Mouse (Mus musculus) cerebellum, adult 9-11 months (tissue): Measurements from ENCODE around the gene Aebp1.

Experiments used
- DNase-seq: peaks from one replicate; pipeline ENCODE4 v3.0.0; 2022

Aebp1 gene

GRCm38 (mm10) chr11:5897839-5898238, 36.1 kb downstream of the Aebp1 start:
- no peak for DNase-seq

- no peak for DNase-seq
These were observed 36.8 kb downstream of the Aebp1 start, which contains the start of gene Myl7 for GRCm38 (mm10) chr11:5898531-5898930. TSS of gene Myl7 (minus strand) at chr11:5898782.

- DNase-seq = no peak
These were observed 37.5 kb downstream of the Aebp1 start for GRCm38 (mm10) chr11:5899286-5899685.

- peak; percentile 18 for DNase-seq
These were observed 39.6 kb downstream of the Aebp1 start for GRCm38 (mm10) chr11:5901320-5901719.

GRCm38 (mm10) chr11:5901950-5902349, 40.2 kb downstream of the Aebp1 start:
- peak; percentile 60 for DNase-seq

GRCm38 (mm10) chr11:5902390-5902789, 40.6 kb downstream of the Aebp1 start:
- DNase-seq = no peak

- no peak for DNase-seq
These were observed 42.1 kb downstream of the Aebp1 start for GRCm38 (mm10) chr11:5903844-5904243.

- DNase-seq = no peak
These were observed 42.6 kb downstream of the Aebp1 start for GRCm38 (mm10) chr11:5904357-5904756.

GRCm38 (mm10) chr11:5904871-5905270, 43.1 kb downstream of the Aebp1 start:
- DNase-seq = no peak

GRCm38 (mm10) chr11:5905778-5906518, 44.2 kb downstream of the Aebp1 start:
- DNase-seq = no peak

GRCm38 (mm10) chr11:5907096-5907495, 45.3 kb downstream of the Aebp1 start:
- no peak for DNase-seq

GRCm38 (mm10) chr11:5908642-5909041, 46.9 kb downstream of the Aebp1 start:
- DNase-seq = no peak

GRCm38 (mm10) chr11:5912635-5913034, 50.9 kb downstream of the Aebp1 start:
- peak; percentile 80 for DNase-seq

- DNase-seq = peak; percentile 47
These were observed 51.5 kb downstream of the Aebp1 start for GRCm38 (mm10) chr11:5913256-5913655.

GRCm38 (mm10) chr11:5913936-5914335, 52.2 kb downstream of the Aebp1 start:
- DNase-seq = no peak

GRCm38 (mm10) chr11:5914940-5915339, 53.2 kb downstream of the Aebp1 start:
- DNase-seq = peak; percentile 24

- peak; percentile 62 for DNase-seq
These were observed 53.9 kb downstream of the Aebp1 start for GRCm38 (mm10) chr11:5915429-5916177.

GRCm38 (mm10) chr11:5916178-5916548, 54.4 kb downstream of the Aebp1 start:
- DNase-seq = peak; percentile 74

- DNase-seq = no peak
These were observed 56.4 kb downstream of the Aebp1 start for GRCm38 (mm10) chr11:5918111-5918510.

GRCm38 (mm10) chr11:5919606-5920005, 57.9 kb downstream of the Aebp1 start:
- no peak for DNase-seq

GRCm38 (mm10) chr11:5920323-5920960, 58.7 kb downstream of the Aebp1 start:
- DNase-seq = no peak
